Mouse (Mus musculus) lung, postnatal 0 days (tissue): ENCODE data around the gene Nudt15. TPM values are rescaled to one million over a fixed set of nuclear protein-coding genes. Genes with fewer than 3 reads are reported as not detected.
A peak's percentile ranks its signal among the peaks of the same experiment; 100 is the strongest.

Experiments
- ATAC-seq: fragments of 200-750 bp; cut with Nextera tagmentation; 2 replicates; pipeline ENCODE4 v1.8.0; 2017; ENCODE audit warnings: moderate library complexity
- DNase-seq: peaks from one replicate; pipeline ENCODE4 v3.0.0-alpha.2; 2016; ENCODE audit warnings: low spot score
- H3K27ac ChIP-seq: fragments of 300-500 bp; sonication (generic); 2 replicates; pipeline ENCODE4 v1.5.1; 2014; ENCODE audit warnings: antibody characterized with exemption, mild to moderate bottlenecking, low read length, mixed read lengths
- H3K27me3 ChIP-seq: fragments of 300-500 bp; sonication (generic); replicated peaks from 2 replicates; pipeline ENCODE4 v1.6.1; 2014; ENCODE audit warnings: low read length, mixed read lengths; ENCODE audit not compliant: insufficient read depth
- H3K36me3 ChIP-seq: fragments of 300-500 bp; sonication (generic); 2 replicates; pipeline ENCODE4 v1.6.1; 2014; ENCODE audit warnings: low read length, mixed read lengths; ENCODE audit not compliant: insufficient read depth
- H3K4me1 ChIP-seq: fragments of 300-500 bp; sonication (generic); 2 replicates; pipeline ENCODE4 v1.6.1; 2014; ENCODE audit warnings: antibody characterized with exemption, low read depth, low read length, mixed read lengths; ENCODE audit not compliant: insufficient read depth
- H3K4me2 ChIP-seq: fragments of 300-500 bp; sonication (generic); replicated peaks from 2 replicates; pipeline ENCODE4 v1.6.1; 2014; ENCODE audit warnings: low read depth, mild to moderate bottlenecking, low read length, moderate library complexity, mixed read lengths
- H3K4me3 ChIP-seq: fragments of 300-500 bp; sonication (generic); 2 replicates; pipeline ENCODE4 v1.5.1; 2014; ENCODE audit warnings: low read depth, low read length
- H3K9ac ChIP-seq: fragments of 300-500 bp; sonication (generic); replicated peaks from 2 replicates; pipeline ENCODE4 v1.6.1; 2014; ENCODE audit warnings: low read depth, mild to moderate bottlenecking
- H3K9me3 ChIP-seq: fragments of 300-500 bp; sonication (generic); 2 replicates; pipeline ENCODE4 v1.6.1; 2016; ENCODE audit warnings: low read length, mixed read lengths
- CTCF ChIP-seq: IDR thresholded peaks from 2 replicates; pipeline ENCODE4 v1.5.1; 2016; ENCODE audit warnings: antibody characterized with exemption, mild to moderate bottlenecking
- EP300 ChIP-seq: IDR thresholded peaks from 2 replicates; pipeline ENCODE4 v1.6.1; 2016; ENCODE audit warnings: antibody characterized with exemption, mild to moderate bottlenecking, control low read depth
- WGBS: fragments of 180-500 bp; shearing (Covaris S2); extraction: QIAGEN DNeasy Blood & Tissue Kit; methylation state at CpG from one replicate; pipeline ENCODE4 v1.1.7; 2014; 5-methylcytosine and 5-hydroxymethylcytosine counted together
- polyA plus RNA-seq: library from polyadenylated mRNA; unstranded; fragments of >200 nt; fragmentation: Nextera tagmentation; extraction: Ambion mirVana; gene quantifications from 2 replicates; pipeline ENCODE4 v1.2.1, GENCODE M21; 2015

The Nudt15 gene
- polyA plus RNA-seq, 1 experiment from 2014 or later: 2.7 TPM

- H3K4me2 ChIP-seq: no peak overlapping the region
- ATAC-seq (peak; percentile 70), DNase-seq (peak; percentile 43)
- peak overlapping the region; percentile 45 for H3K27ac ChIP-seq
- H3K4me1 ChIP-seq: peaks cover 5% of the 10 kb centered on the region; the same call in 1 of the 2 replicates
- no peak overlapping the region for H3K9ac ChIP-seq
- WGBS: 70% methylated on average over 10 of the region's 10 CpGs
- TF ChIP-seq EP300 (peak; percentile 86), CTCF (no peak)
- no peak overlapping the region for H3K4me3 ChIP-seq
- H3K27me3 ChIP-seq: no peaks in the 10 kb centered on the region
- H3K9me3 ChIP-seq: no peaks in the 10 kb centered on the region
- H3K36me3 ChIP-seq: no peaks in the 10 kb centered on the region
These were observed 71.0 kb downstream of the Nudt15 start for GRCm38 (mm10) chr14:73477077-73477476.

DNA sequence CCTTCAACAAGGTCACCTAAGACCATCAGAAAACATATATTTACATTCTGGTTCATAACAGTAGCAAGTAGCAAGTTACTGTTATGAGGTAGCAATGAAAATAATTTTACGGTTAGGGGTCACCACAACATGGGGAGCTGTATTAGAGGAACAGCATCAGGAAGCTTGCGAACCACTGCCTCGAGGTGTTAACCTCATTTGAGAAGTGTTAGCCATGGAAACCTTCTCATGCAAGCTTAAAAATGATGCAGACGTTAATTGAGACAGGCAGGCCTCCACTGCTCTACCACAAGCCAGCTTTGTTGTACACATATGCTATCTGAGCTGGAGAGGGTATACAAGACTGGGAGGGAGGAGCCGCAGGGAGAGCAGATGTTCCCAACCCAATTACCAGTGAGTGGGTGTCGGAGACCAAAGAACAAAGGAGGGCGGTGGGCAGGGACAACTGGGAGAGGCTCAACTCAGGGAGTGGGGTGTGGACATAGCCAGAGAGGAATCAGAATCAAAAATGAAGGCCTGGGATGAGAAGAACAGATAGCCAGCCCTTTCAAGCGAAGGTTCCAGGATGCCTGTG, 71.6 kb downstream of the Nudt15 start:
- no peak for TF ChIP-seq EP300
- no peak for TF ChIP-seq CTCF
- DNase-seq (peak; percentile 42), ATAC-seq (peak; percentile 70)
- H3K27me3 ChIP-seq: no peaks in the 10 kb centered on the region
- H3K9me3 ChIP-seq: no peaks in the 10 kb centered on the region
- no peak overlapping the region for H3K4me2 ChIP-seq
- H3K27ac ChIP-seq: peak overlapping the region; percentile 45
- no peak overlapping the region for H3K9ac ChIP-seq
- H3K36me3 ChIP-seq: no peaks in the 10 kb centered on the region
- no peak overlapping the region for H3K4me3 ChIP-seq
- WGBS: 72% methylated on average over 8 of the region's 8 CpGs
- peaks cover 5% of the 10 kb centered on the region; the same call in 1 of the 2 replicates for H3K4me1 ChIP-seq

GRCm38 (mm10) chr14:73475506-73475905, 72.5 kb downstream of the Nudt15 start:
- H3K27me3 ChIP-seq: no peaks in the 10 kb centered on the region
- H3K9ac ChIP-seq: no peak overlapping the region
- H3K4me2 ChIP-seq: no peak overlapping the region
- TF ChIP-seq CTCF: no peak
- no peak for TF ChIP-seq EP300
- 45% methylated on average over 7 of the region's 7 CpGs for WGBS
- H3K4me3 ChIP-seq: no peak overlapping the region
- peaks cover 8% of the 10 kb centered on the region; the same call in 1 of the 2 replicates for H3K4me1 ChIP-seq
- DNase-seq (no peak), ATAC-seq (no peak)
- no peaks in the 10 kb centered on the region for H3K9me3 ChIP-seq
- peak overlapping the region; percentile 17; the same call in 1 of the 2 replicates for H3K27ac ChIP-seq
- H3K36me3 ChIP-seq: no peaks in the 10 kb centered on the region

- no peak overlapping the region for H3K9ac ChIP-seq
- 8% methylated on average over 7 of the region's 7 CpGs for WGBS
- DNase-seq (peak; percentile 89), ATAC-seq (peak; percentile 66)
- H3K4me2 ChIP-seq: peak overlapping the region; percentile 30
- peaks cover 8% of the 10 kb centered on the region; the same call in 1 of the 2 replicates for H3K4me1 ChIP-seq
- H3K27ac ChIP-seq: peak overlapping the region; percentile 26; the same call in 1 of the 2 replicates
- no peaks in the 10 kb centered on the region for H3K9me3 ChIP-seq
- no peak overlapping the region for H3K4me3 ChIP-seq
- no peaks in the 10 kb centered on the region for H3K36me3 ChIP-seq
- TF ChIP-seq EP300: peak; percentile 48
- peak; percentile 78 for TF ChIP-seq CTCF
- no peaks in the 10 kb centered on the region for H3K27me3 ChIP-seq
These were observed 73.4 kb downstream of the Nudt15 start for GRCm38 (mm10) chr14:73474636-73475093.

GRCm38 (mm10) chr14:73473670-73474460, 74.2 kb downstream of the Nudt15 start:
- Histone ChIP-seq H3K27me3 (no peaks in the 10 kb centered on the region), H3K9ac (no peak overlapping the region), H3K4me2 (no peak overlapping the region), H3K36me3 (no peaks in the 10 kb centered on the region), H3K4me3 (no peak overlapping the region), H3K27ac (peak overlapping the region; percentile 26; the same call in 1 of the 2 replicates), H3K9me3 (no peaks in the 10 kb centered on the region), H3K4me1 (peaks cover 8% of the 10 kb centered on the region; the same call in 1 of the 2 replicates)
- ATAC-seq (no peak), DNase-seq (peak; percentile 42)
- WGBS: 10% methylated on average over 3 of the region's 3 CpGs
- TF ChIP-seq EP300: no peak
- TF ChIP-seq CTCF: no peak

DNA sequence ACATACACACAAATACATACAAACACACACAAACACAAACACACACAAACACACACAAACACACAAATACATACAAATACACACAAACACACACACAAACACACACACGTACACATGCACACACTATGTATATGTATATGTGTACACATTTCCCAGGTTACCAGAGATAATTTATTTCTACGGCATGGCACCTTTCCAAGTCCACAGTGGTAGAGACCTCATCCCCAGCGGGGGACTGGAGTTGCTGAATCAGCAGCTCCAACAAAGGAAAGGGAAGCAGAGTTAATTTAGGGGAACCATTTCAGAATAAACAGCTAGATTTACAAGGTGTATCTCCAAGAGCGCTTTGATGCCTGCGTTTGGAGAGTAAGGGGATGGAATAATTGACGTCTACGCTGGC, 75.8 kb downstream of the Nudt15 start:
- no peaks in the 10 kb centered on the region for H3K9me3 ChIP-seq
- H3K36me3 ChIP-seq: no peaks in the 10 kb centered on the region
- TF ChIP-seq CTCF (no peak), EP300 (no peak)
- 51% methylated on average over 7 of the region's 7 CpGs for WGBS
- no peak overlapping the region for H3K9ac ChIP-seq
- H3K4me2 ChIP-seq: no peak overlapping the region
- H3K4me3 ChIP-seq: no peak overlapping the region
- H3K27ac ChIP-seq: no peak overlapping the region
- H3K27me3 ChIP-seq: no peaks in the 10 kb centered on the region
- peaks cover 8% of the 10 kb centered on the region; the same call in 1 of the 2 replicates for H3K4me1 ChIP-seq
- DNase-seq: no peak
- ATAC-seq: no peak
